Mouse (Mus musculus): ENCODE results near the gene Tmem135.
A peak's percentile ranks its signal among the peaks of the same experiment; 100 is the strongest.

The Tmem135 gene

GRCm38 (mm10) chr7:89404081-89404733, at the start of gene Tmem135, which contains the start of gene Fzd4:
Gene Tmem135 (minus strand): TSS chr7:89404222.
Gene Fzd4 (plus strand): TSS chr7:89404355.
- peak; percentile 97 for DNase-seq (ENCODE audit: low read depth, low spot score)

GRCm38 (mm10) chr7:89450312-89450711, 46.3 kb upstream of the Tmem135 start:
- no peak for DNase-seq (ENCODE audit: low read depth, low spot score)

GRCm38 (mm10) chr7:89445137-89445536, 41.1 kb upstream of the Tmem135 start:
- DNase-seq (ENCODE audit: low read depth, low spot score) = peak; percentile 37

- no peak for DNase-seq (ENCODE audit: low read depth, low spot score)
Observed at GRCm38 (mm10) chr7:89442242-89442641, 38.2 kb upstream of the Tmem135 start.

- no peak for DNase-seq (ENCODE audit: low read depth, low spot score)
Observed at GRCm38 (mm10) chr7:89441291-89441690, 37.3 kb upstream of the Tmem135 start.

- no peak for DNase-seq (ENCODE audit: low read depth, low spot score)
Observed at GRCm38 (mm10) chr7:89437589-89437988, 33.6 kb upstream of the Tmem135 start.

GRCm38 (mm10) chr7:89436404-89436803, 32.4 kb upstream of the Tmem135 start:
- DNase-seq (ENCODE audit: low read depth, low spot score) = no peak

- DNase-seq (ENCODE audit: low read depth, low spot score) = no peak
Observed at GRCm38 (mm10) chr7:89433893-89434616, 30.0 kb upstream of the Tmem135 start.

GRCm38 (mm10) chr7:89433193-89433892, 29.3 kb upstream of the Tmem135 start:
- DNase-seq (ENCODE audit: low read depth, low spot score) = no peak

GRCm38 (mm10) chr7:89431185-89431584, 27.2 kb upstream of the Tmem135 start:
- no peak for DNase-seq (ENCODE audit: low read depth, low spot score)

- no peak for DNase-seq (ENCODE audit: low read depth, low spot score)
Observed at GRCm38 (mm10) chr7:89429326-89429725, 25.3 kb upstream of the Tmem135 start.

- DNase-seq (ENCODE audit: low read depth, low spot score) = no peak
Observed at GRCm38 (mm10) chr7:89428804-89429203, 24.8 kb upstream of the Tmem135 start.

- DNase-seq (ENCODE audit: low read depth, low spot score) = no peak
Observed at GRCm38 (mm10) chr7:89427101-89427500, 23.1 kb upstream of the Tmem135 start.

GRCm38 (mm10) chr7:89425803-89426725, 22.0 kb upstream of the Tmem135 start:
- no peak for DNase-seq (ENCODE audit: low read depth, low spot score)

GRCm38 (mm10) chr7:89424659-89425058, 20.6 kb upstream of the Tmem135 start:
- DNase-seq (ENCODE audit: low read depth, low spot score) = no peak

GRCm38 (mm10) chr7:89423688-89424255, 19.8 kb upstream of the Tmem135 start:
- DNase-seq (ENCODE audit: low read depth, low spot score) = no peak

- no peak for DNase-seq (ENCODE audit: low read depth, low spot score)
Observed at GRCm38 (mm10) chr7:89423194-89423593, 19.2 kb upstream of the Tmem135 start.

- DNase-seq (ENCODE audit: low read depth, low spot score) = no peak
Observed at GRCm38 (mm10) chr7:89422650-89423049, 18.6 kb upstream of the Tmem135 start.

- DNase-seq (ENCODE audit: low read depth, low spot score) = no peak
Observed at GRCm38 (mm10) chr7:89421294-89421693, 17.3 kb upstream of the Tmem135 start.

GRCm38 (mm10) chr7:89418917-89419679, 15.1 kb upstream of the Tmem135 start:
- DNase-seq (ENCODE audit: low read depth, low spot score) = no peak

Measured in skeletal muscle tissue, adult 2 months (tissue).